Mouse (Mus musculus): ENCODE measurements around the gene Mettl1. TPM values are rescaled to one million over a fixed set of nuclear protein-coding genes. Genes with fewer than 3 reads are reported as not detected.

Mettl1 gene
- polyA plus RNA-seq, 1 experiment: 20.2 TPM

DNA sequence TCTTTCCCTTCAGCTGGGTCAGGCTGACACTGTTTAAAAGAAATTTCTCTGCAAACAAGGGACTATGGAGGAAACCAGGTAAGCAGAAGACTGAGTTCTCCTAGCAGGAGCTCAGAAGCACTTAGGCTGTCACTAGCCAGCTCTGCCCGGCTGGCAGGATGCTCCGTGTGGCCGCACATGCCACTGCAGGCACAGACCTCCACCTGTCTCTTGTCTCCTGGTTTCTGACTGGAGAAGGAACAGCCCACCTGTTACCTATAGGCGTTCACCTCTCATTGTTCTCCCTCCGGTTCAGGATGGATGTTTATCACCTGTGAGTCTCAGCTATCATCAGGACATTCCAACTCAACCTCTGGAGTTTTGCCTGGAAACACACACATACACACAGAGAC, 42.7 kb downstream of the Mettl1 start:
- Histone ChIP-seq H3K9me3 (replicated peaks; ENCODE audit: control insufficient read depth, insufficient read depth, low read length, poor library complexity, severe bottlenecking) (no peaks in the 10 kb centered on the region), H3K36me3 (ENCODE audit: control insufficient read depth, insufficient read depth, low read length, poor library complexity, severe bottlenecking) (no peaks in the 10 kb centered on the region), H3K27me3 (ENCODE audit: control insufficient read depth, insufficient read depth, low read length, poor library complexity, severe bottlenecking) (peaks cover 13% of the 10 kb centered on the region), H3K4me1 (ENCODE audit: control insufficient read depth, insufficient read depth, low read length) (no peaks in the 10 kb centered on the region), H3K4me3 (ENCODE audit: low read depth, low read length) (no peak overlapping the region), H3K9ac (ENCODE audit: low read depth, poor library complexity, severe bottlenecking) (no peak overlapping the region), H3K27ac (ENCODE audit: insufficient read depth, low read length) (no peak overlapping the region)
- TF ChIP-seq POLR2A (IDR thresholded peaks at IDR 0.05; ENCODE audit: insufficient read depth, low read length) (no peak), CTCF (IDR thresholded peaks at IDR 0.05; ENCODE audit: low read depth, low read length) (no peak), EP300 (IDR thresholded peaks at IDR 0.05; ENCODE audit: insufficient read depth, low read depth, low read length) (no peak)

DNA sequence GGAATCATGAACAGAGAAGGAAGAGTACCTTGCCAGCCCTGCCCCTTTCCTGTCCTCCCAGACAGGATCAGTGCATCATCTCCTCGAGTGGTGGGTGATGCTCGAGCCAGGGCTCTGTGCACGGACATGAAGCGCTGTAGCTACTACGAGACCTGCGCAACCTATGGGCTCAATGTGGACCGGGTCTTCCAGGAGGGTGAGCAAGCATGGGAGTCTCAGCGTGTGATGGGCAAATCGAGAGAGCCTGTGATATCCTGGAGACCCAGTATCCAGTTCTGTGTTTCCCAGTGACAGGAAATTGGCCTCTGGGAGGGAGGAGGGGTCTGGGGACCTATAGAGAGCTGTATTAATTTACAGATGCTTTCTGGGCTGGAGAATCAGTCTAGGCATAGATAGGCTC, 43.8 kb downstream of the Mettl1 start:
- Histone ChIP-seq H3K4me1 (ENCODE audit: control insufficient read depth, insufficient read depth, low read length) (no peaks in the 10 kb centered on the region), H3K9ac (ENCODE audit: low read depth, poor library complexity, severe bottlenecking) (no peak overlapping the region), H3K4me3 (ENCODE audit: low read depth, low read length) (no peak overlapping the region), H3K9me3 (replicated peaks; ENCODE audit: control insufficient read depth, insufficient read depth, low read length, poor library complexity, severe bottlenecking) (no peaks in the 10 kb centered on the region), H3K36me3 (ENCODE audit: control insufficient read depth, insufficient read depth, low read length, poor library complexity, severe bottlenecking) (no peaks in the 10 kb centered on the region), H3K27me3 (ENCODE audit: control insufficient read depth, insufficient read depth, low read length, poor library complexity, severe bottlenecking) (peaks cover 3% of the 10 kb centered on the region), H3K27ac (ENCODE audit: insufficient read depth, low read length) (no peak overlapping the region)
- no peak for TF ChIP-seq POLR2A (IDR thresholded peaks at IDR 0.05; ENCODE audit: insufficient read depth, low read length)
- TF ChIP-seq EP300 (IDR thresholded peaks at IDR 0.05; ENCODE audit: insufficient read depth, low read depth, low read length): no peak
- no peak for TF ChIP-seq CTCF (IDR thresholded peaks at IDR 0.05; ENCODE audit: low read depth, low read length)

DNA sequence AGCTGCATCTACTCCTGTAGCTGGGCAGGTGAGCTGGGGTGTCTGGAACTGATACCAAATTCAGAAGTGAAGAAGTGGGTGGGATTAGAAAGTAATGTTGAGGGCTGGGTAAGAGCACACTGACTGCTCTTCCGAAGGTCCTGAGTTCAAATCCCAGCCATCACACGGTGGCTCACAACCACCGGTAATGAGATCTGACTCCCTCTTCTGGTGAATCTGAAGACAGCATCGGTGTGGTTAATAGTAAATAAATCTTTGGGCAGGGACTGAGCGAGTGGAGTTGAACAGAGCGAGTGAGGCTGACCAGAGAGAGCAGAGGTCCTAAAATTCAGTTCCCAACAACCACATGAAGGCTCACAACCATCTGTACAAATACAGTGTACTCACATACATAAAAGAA, 44.4 kb downstream of the Mettl1 start:
- no peak overlapping the region for H3K9ac ChIP-seq (ENCODE audit: low read depth, poor library complexity, severe bottlenecking)
- H3K4me3 ChIP-seq (ENCODE audit: low read depth, low read length): no peak overlapping the region
- TF ChIP-seq POLR2A (IDR thresholded peaks at IDR 0.05; ENCODE audit: insufficient read depth, low read length) (no peak), EP300 (IDR thresholded peaks at IDR 0.05; ENCODE audit: insufficient read depth, low read depth, low read length) (no peak), CTCF (IDR thresholded peaks at IDR 0.05; ENCODE audit: low read depth, low read length) (no peak)
- no peaks in the 10 kb centered on the region for H3K9me3 ChIP-seq (replicated peaks; ENCODE audit: control insufficient read depth, insufficient read depth, low read length, poor library complexity, severe bottlenecking)
- H3K4me1 ChIP-seq (ENCODE audit: control insufficient read depth, insufficient read depth, low read length): no peaks in the 10 kb centered on the region
- H3K36me3 ChIP-seq (ENCODE audit: control insufficient read depth, insufficient read depth, low read length, poor library complexity, severe bottlenecking): no peaks in the 10 kb centered on the region
- no peak overlapping the region for H3K27ac ChIP-seq (ENCODE audit: insufficient read depth, low read length)
- no peaks in the 10 kb centered on the region; the same call in 1 of the 2 replicates for H3K27me3 ChIP-seq (ENCODE audit: control insufficient read depth, insufficient read depth, low read length, poor library complexity, severe bottlenecking)

DNA sequence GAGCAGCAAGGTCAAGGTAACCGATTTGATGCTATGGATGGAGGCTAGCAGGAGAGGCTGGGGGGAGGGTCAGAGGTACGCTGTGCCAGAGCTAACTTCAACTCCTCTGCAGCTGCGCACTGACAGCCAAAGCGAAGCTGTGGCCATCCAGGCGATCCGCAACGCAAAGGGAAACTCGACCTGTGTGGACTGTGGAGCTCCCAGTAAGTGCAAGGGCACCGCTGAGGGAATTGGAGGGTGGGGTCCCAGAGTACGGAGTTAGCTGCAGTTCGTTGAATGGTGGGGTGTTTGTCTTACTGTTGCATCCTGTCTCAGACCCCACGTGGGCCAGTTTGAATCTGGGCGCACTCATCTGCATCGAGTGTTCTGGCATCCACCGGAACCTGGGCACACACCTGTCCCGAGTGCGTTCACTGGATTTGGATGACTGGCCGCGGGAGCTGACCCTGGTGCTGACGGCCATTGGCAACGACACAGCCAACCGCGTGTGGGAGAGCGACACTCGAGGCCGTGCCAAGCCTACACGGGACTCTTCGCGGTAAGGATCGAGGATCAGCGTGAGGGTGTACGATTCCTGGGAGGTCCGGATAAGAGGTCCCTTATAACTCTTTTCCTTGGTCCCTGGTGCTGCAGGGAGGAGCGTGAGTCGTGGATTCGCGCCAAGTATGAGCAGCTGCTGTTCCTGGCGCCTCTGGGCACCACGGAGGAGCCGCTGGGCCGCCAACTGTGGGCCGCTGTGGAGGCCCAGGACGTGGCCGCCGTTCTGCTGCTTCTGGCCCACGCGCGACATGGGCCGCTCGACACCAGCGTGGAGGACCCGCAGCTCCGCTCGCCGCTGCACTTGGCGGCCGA, 49.6 kb downstream of the Mettl1 start:
- no peaks in the 10 kb centered on the region for H3K9me3 ChIP-seq (replicated peaks; ENCODE audit: control insufficient read depth, insufficient read depth, low read length, poor library complexity, severe bottlenecking)
- peak overlapping the region; percentile 24 for H3K4me3 ChIP-seq (ENCODE audit: low read depth, low read length)
- H3K4me1 ChIP-seq (ENCODE audit: control insufficient read depth, insufficient read depth, low read length): no peaks in the 10 kb centered on the region
- no peaks in the 10 kb centered on the region for H3K36me3 ChIP-seq (ENCODE audit: control insufficient read depth, insufficient read depth, low read length, poor library complexity, severe bottlenecking)
- no peak overlapping the region for H3K27ac ChIP-seq (ENCODE audit: insufficient read depth, low read length)
- no peak overlapping the region for H3K9ac ChIP-seq (ENCODE audit: low read depth, poor library complexity, severe bottlenecking)
- H3K27me3 ChIP-seq (ENCODE audit: control insufficient read depth, insufficient read depth, low read length, poor library complexity, severe bottlenecking): peaks cover 2% of the 10 kb centered on the region; the same call in 1 of the 2 replicates
- no peak for TF ChIP-seq POLR2A (IDR thresholded peaks at IDR 0.05; ENCODE audit: insufficient read depth, low read length)
- no peak for TF ChIP-seq CTCF (IDR thresholded peaks at IDR 0.05; ENCODE audit: low read depth, low read length)
- no peak for TF ChIP-seq EP300 (IDR thresholded peaks at IDR 0.05; ENCODE audit: insufficient read depth, low read depth, low read length)

DNA sequence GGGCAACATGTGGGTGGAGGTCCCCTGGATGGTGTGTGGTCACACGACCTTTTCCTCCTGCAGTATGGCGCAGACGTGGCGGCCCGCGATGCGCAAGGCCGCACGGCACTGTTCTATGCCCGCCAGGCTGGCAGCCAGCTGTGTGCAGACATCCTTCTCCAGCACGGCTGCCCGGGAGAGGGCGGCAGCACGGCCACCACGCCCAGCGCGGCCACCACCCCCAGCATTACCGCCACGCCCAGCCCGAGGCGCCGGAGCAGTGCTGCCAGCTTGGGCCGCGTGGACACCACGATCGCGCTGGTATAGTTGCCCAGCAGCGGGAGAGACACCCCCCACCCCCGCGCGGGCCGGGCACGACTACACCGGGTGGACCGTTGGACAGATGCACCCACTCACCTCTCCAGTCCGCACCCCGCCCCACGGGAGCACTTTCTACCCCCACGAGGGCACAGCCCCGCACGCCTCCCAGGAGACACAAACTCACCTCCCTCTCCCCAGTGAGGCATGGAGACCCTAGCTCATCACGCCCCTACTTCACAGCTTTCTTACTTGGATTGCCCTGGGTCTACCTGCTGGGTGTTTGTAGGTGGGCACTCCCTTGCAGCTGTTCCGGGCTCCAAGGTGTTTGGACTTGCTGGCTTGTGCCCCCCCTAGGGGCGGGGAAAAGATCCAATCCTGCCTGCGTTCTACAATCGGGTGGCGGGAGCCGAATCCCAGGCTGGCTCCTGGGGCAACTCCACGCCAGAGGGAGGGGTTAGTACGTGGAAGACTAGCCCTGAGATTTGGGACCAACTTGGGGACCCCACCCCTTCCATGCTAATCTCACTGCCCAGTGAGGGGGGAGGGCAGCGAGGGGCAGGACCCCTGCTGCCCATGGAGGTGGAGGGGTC, 50.5 kb downstream of the Mettl1 start:
- no peaks in the 10 kb centered on the region for H3K4me1 ChIP-seq (ENCODE audit: control insufficient read depth, insufficient read depth, low read length)
- H3K36me3 ChIP-seq (ENCODE audit: control insufficient read depth, insufficient read depth, low read length, poor library complexity, severe bottlenecking): no peaks in the 10 kb centered on the region
- peaks cover 2% of the 10 kb centered on the region; the same call in 1 of the 2 replicates for H3K27me3 ChIP-seq (ENCODE audit: control insufficient read depth, insufficient read depth, low read length, poor library complexity, severe bottlenecking)
- H3K9ac ChIP-seq (ENCODE audit: low read depth, poor library complexity, severe bottlenecking): no peak overlapping the region
- H3K4me3 ChIP-seq (ENCODE audit: low read depth, low read length): peak overlapping the region; percentile 24
- H3K27ac ChIP-seq (ENCODE audit: insufficient read depth, low read length): no peak overlapping the region
- H3K9me3 ChIP-seq (replicated peaks; ENCODE audit: control insufficient read depth, insufficient read depth, low read length, poor library complexity, severe bottlenecking): no peaks in the 10 kb centered on the region
- TF ChIP-seq CTCF (IDR thresholded peaks at IDR 0.05; ENCODE audit: low read depth, low read length) (no peak), POLR2A (IDR thresholded peaks at IDR 0.05; ENCODE audit: insufficient read depth, low read length) (no peak), EP300 (IDR thresholded peaks at IDR 0.05; ENCODE audit: insufficient read depth, low read depth, low read length) (no peak)
